Mouse (Mus musculus) adipocyte (in vitro differentiated cells): ENCODE results near the gene Tfdp1.
"Not testable (repeated sequence)": the region's sequence is repeated elsewhere in the genome, so short reads cannot be mapped to it uniquely, and the experiment has no call there.

ENCODE experiments used
- DNase-seq: peaks from one replicate; pipeline ENCODE4 v3.0.0-alpha.2; 2016; ENCODE audit warnings: low spot score

The Tfdp1 gene

GRCm38 (mm10) chr8:13338255-13338860 lies at the start of gene Tfdp1:
Gene Tfdp1 (plus strand): TSS chr8:13338751.
- peak; percentile 77 for DNase-seq

DNA sequence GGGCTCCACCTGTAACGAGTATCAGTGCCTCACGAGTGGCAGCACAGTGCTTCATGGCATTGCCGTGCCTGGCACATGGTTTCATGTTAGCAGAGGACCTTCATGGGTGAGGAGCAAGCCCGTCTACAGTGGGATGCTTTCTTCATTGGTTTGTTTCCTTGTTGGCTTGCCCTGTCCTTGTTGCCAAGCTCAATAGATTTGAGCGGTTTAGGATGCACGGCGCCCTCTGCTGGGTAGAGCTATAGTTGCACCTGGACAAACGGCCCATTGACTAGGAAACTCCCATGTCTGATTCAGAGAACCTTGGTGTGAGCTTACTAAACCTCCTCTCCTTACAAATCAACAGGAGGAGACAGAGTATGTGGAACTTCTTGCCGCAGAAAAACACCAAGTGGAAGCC lies 46.2 kb upstream of the Tfdp1 start:
- DNase-seq: peak; percentile 90

- no peak for DNase-seq
These were observed 44.7 kb upstream of the Tfdp1 start for GRCm38 (mm10) chr8:13293677-13294470.

- DNase-seq: no peak
These were observed 39.0 kb upstream of the Tfdp1 start for GRCm38 (mm10) chr8:13299571-13299970.

GRCm38 (mm10) chr8:13301036-13301435 lies 37.5 kb upstream of the Tfdp1 start:
- DNase-seq: no peak

DNA sequence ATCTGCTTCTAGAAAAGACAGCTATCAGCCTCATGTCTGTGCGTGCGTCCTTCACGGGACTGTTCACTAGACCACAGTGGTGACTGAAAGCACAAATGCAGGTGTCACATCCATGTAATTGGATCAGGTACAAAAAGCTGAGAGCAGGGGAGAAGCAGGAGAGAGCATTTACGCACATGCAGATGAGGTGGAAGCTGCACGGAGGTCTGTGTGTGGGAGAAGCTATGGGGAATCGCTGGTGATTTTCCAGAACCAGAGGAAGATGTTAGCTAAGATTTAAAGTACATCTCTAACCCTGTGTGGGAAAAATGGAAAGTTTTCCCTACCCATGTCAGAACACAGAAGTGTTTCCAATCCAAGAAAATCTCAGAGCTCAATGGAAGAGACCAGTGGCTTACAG lies 33.1 kb upstream of the Tfdp1 start:
- DNase-seq: no peak

DNA sequence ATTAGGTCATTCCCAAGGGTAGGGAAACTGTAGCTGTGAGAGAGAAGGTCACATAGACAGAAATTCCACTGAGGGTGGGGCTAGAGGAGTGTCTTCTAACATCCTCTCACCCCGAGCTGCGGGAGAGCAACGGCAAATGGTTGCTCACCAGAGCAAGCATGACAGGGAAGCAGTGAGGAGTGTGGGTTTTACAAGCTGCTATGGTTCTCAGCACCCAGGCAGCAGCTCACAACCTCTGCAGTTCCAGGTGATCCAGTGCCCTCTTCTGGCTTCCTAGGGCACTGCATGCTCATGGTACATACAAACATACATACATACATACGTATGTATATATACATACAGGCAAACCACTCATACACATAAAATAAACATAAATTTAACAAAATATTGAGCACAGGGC lies 32.7 kb upstream of the Tfdp1 start:
- DNase-seq: no peak

- no peak for DNase-seq
These were observed 32.1 kb upstream of the Tfdp1 start for GRCm38 (mm10) chr8:13306309-13306909.

DNA sequence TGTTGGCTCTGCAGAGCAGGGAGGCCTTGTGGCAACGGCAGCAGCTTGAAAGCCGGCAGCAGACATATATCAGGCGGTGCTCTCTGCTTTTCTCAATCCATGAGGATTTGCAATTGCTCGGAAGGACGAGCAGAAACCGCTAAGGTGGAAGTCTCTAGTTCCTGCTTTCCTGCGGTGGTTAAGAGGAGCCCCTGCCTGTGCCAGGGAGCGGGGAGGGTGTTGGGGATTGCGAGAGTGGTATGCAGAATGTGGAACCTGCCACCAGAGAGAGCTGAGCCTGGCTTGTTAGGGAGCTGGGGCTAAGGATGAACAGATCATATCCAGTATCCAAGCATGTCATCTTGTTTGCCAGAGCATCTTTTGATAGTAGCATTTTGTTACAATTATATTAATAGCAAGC lies 31.6 kb upstream of the Tfdp1 start:
- no peak for DNase-seq

DNA sequence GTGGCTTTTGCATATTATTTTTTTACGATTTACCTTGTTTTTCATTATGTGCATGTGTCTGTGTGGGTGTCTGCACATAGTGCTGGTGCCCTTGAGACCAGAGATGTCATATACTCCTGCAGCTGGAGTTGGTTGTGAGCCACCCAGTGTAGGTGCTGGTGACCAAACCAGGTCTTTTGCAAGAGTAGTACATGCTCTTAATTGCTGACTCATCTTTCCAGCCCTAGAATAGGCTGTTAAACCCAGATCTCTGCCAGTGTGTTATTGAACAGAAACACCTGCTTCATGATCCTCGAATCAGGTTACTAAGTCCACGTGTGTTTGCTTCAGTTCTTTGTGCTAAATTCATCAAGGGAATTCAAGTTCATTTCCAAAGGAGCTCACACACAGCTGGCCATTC lies 23.6 kb upstream of the Tfdp1 start:
- no peak for DNase-seq

DNA sequence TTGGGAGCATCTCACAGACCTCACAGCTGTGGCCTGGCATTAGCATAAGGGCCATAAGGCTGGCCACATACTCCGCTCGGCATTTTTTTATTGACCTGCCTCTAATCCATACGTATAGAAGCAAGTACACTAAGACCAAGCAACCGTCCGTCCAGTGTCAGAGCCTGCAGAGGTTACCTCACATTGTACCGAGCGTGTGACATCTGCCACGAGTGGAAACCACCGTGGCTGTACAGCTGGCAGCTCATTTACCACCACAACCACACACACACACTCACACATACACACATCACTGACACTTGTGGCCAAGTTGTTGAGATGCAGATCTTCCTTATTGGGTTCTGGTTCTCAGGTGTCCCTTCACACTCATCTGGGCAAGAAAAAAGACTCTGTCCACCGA lies 21.9 kb upstream of the Tfdp1 start:
- DNase-seq: no peak

DNA sequence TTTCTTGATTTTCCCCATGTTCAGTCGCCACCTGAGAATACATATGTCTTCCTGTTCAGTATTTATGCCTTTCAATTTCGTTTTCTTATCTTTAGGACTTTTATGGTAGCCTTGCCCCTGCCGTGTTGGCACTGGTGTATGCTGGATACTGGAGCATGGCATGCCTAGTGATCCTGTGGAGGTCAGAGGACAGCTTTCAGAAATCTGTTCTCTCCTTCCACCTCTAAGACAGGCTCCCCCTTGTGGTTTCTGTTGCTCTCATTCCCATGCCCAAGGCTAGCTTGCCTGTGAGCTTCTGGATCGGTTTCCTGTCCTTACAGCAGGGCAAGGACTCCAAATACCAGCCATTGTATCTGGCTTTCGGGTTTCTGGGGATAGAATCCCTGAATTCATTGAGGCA lies 12.0 kb upstream of the Tfdp1 start:
- DNase-seq: peak; percentile 73

GRCm38 (mm10) chr8:13334671-13335070 lies 3.9 kb upstream of the Tfdp1 start:
- no peak for DNase-seq

DNA sequence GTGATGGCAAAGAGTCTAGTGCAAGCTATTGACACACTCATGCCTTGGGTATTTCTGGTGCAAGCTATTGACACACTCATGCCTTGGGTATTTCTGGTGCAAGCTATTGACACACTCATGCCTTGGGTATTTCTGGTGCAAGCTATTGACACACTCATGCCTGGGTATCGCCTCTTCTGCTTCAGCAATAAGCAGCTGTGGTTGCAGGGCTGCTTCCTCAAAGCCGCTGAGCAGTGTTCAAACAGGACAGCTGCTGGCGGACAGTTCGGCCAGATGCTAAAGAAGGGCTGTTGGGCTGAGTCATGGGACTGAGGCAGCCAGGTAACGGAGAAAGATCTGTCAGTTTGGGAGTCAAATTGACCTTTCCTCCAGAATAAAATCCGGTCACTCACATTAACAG lies 1.3 kb upstream of the Tfdp1 start:
- DNase-seq: not testable (repeated sequence)

GRCm38 (mm10) chr8:13337678-13338077 lies 873 bp upstream of the Tfdp1 start:
- no peak for DNase-seq

GRCm38 (mm10) chr8:13338901-13339645 lies 522 bp downstream of the Tfdp1 start:
- peak; percentile 43 for DNase-seq

DNA sequence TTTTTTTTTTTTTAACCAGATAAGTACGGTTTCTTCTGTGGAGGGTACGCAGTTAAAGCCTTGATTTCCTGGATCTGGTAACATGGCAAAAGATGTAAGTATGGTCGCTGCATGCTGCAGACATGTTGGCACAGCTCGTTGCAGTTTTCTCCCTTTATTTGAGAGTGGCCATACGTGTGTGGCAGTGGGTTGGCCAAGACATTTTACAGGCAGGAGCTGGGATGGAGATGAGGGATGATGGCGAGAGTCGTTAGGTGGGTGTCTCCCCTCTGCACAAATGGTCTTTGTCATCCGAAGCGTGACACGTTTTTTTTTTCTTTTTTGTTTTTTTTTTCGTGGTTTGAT lies 1.1 kb downstream of the Tfdp1 start:
- DNase-seq: no peak

GRCm38 (mm10) chr8:13340650-13341049 lies 2.1 kb downstream of the Tfdp1 start:
- DNase-seq: no peak

- no peak for DNase-seq
These were observed 3.8 kb downstream of the Tfdp1 start for GRCm38 (mm10) chr8:13342340-13342739.

- DNase-seq: no peak
These were observed 4.6 kb downstream of the Tfdp1 start for GRCm38 (mm10) chr8:13343134-13343533.

DNA sequence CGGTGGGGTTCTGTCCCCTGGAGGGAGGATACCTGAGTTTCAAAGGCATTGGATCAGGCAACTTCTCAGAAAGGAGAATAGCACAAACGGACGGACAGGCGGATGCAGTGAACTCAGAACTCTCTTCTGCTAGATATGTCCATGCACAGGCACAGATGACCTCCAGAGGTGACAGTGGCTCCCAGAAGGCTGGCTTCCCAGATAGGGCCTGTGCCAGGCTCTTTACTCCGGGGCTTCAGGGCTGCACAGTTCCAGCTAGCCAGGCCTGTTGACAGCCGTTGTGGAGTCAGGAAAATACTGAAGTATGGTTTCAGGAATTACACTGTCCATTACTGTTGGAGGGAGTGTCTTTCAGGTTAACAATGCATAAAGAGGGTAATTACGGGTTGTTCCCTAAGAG lies 11.5 kb downstream of the Tfdp1 start:
- DNase-seq: no peak

DNA sequence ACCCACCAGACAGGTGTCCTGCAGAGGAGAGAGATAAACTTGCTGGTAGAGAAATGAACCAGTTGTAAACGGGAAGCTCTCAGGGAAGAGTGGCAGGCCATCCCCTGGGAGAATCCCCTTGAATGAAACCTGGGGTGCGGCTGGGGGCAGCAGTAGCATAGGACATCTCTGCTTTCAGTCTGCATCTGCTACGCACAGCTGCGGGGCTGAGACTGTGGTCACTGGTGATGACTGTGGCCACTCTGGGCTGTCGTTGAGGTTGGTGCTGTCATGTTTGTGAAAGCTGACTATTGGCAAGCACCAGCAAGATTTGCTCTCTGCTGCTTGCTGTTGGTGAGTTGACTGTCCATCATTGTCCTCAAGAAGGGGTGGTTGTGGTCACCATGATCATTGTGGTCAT lies 13.0 kb downstream of the Tfdp1 start:
- no peak for DNase-seq

DNA sequence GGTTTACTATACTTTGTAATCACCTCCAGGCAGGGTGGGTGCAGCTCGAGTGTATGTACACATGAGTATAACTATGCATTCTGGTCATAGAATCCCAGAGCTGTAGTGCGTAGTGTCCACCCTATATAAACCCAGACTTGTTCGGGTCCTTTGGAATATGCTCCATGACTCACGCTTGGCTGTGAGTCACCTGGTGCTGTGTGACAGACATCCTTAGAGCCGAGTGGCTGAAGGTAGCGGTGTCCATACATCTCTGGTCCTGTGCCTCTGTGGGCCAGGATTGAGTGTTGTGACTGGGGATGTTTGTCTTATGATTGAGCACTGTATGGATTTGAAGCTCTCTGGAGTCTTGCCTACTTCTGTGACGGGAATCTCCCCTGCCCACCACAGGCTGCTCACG lies 14.1 kb downstream of the Tfdp1 start:
- DNase-seq: no peak
